Mouse (Mus musculus): ENCODE measurements around the gene Tbata.

DNA sequence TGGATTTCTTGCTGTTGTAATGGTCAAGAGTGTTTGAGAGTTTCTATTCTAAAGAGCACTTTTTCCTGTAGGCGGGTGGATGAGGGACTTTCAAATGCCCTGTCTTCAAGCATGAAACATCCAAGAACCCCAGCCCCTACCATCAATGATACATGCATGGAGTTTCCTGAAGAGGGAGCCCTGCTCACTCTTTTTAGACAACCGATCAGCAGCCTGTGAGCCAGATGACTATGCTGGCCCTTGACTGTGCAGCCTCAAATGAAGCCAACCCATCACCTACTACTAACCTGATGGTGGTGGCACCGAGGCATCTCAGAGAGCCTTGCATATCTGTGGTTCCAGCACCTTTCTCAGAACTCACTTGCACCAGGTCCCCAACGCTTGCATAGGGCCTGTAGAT is 742 bp downstream of the Tbata start:
- no peak for TF ChIP-seq CTCF (IDR thresholded peaks at IDR 0.05)
- no peak for TF ChIP-seq EP300 (IDR thresholded peaks at IDR 0.05; ENCODE audit: insufficient read depth, low read depth, low read length)
